Mouse (Mus musculus) heart, embryonic 10.5 days (tissue): ENCODE results near the gene Parp12. TPM values are rescaled to one million over a fixed set of nuclear protein-coding genes. Genes with fewer than 3 reads are reported as not detected.

Experiments used
- DNase-seq: peaks from one replicate; pipeline ENCODE4 v3.0.0-alpha.2; 2017; ENCODE audit warnings: low spot score
- H3K27ac ChIP-seq: fragments of 300-500 bp; sonication (generic); 2 replicates; pipeline ENCODE4 v1.5.1; 2016; ENCODE audit warnings: mild to moderate bottlenecking
- H3K27me3 ChIP-seq: fragments of 300-500 bp; sonication (generic); 2 replicates; pipeline ENCODE4 v1.6.1; 2016; ENCODE audit warnings: mild to moderate bottlenecking; ENCODE audit not compliant: poor library complexity, insufficient read depth, severe bottlenecking
- H3K36me3 ChIP-seq: fragments of 300-500 bp; sonication (generic); 2 replicates; pipeline ENCODE4 v1.6.1; 2016; ENCODE audit warnings: mild to moderate bottlenecking, moderate library complexity
- H3K4me1 ChIP-seq: fragments of 300-500 bp; sonication (generic); 2 replicates; pipeline ENCODE4 v1.6.1; 2016; ENCODE audit warnings: mild to moderate bottlenecking
- H3K4me3 ChIP-seq: fragments of 300-500 bp; sonication (generic); 2 replicates; pipeline ENCODE4 v1.5.1; 2016; ENCODE audit warnings: mild to moderate bottlenecking, moderate library complexity
- H3K9me3 ChIP-seq: fragments of 300-500 bp; sonication (generic); 2 replicates; pipeline ENCODE4 v1.6.1; 2016; ENCODE audit warnings: mild to moderate bottlenecking, moderate library complexity
- WGBS: fragments of 180-500 bp; shearing (Covaris S2); methylation state at CpG from one replicate; pipeline ENCODE4 v1.1.7; 2016; 5-methylcytosine and 5-hydroxymethylcytosine counted together
- polyA plus RNA-seq: library from polyadenylated mRNA; unstranded; fragments of >200 nt; fragmentation: Nextera tagmentation; extraction: Ambion mirVana; gene quantifications from 2 replicates; pipeline ENCODE4 v1.2.1, GENCODE M21; 2016

Parp12 gene
- polyA plus RNA-seq = 3.3 and 4.5 TPM in 2 replicates

DNA sequence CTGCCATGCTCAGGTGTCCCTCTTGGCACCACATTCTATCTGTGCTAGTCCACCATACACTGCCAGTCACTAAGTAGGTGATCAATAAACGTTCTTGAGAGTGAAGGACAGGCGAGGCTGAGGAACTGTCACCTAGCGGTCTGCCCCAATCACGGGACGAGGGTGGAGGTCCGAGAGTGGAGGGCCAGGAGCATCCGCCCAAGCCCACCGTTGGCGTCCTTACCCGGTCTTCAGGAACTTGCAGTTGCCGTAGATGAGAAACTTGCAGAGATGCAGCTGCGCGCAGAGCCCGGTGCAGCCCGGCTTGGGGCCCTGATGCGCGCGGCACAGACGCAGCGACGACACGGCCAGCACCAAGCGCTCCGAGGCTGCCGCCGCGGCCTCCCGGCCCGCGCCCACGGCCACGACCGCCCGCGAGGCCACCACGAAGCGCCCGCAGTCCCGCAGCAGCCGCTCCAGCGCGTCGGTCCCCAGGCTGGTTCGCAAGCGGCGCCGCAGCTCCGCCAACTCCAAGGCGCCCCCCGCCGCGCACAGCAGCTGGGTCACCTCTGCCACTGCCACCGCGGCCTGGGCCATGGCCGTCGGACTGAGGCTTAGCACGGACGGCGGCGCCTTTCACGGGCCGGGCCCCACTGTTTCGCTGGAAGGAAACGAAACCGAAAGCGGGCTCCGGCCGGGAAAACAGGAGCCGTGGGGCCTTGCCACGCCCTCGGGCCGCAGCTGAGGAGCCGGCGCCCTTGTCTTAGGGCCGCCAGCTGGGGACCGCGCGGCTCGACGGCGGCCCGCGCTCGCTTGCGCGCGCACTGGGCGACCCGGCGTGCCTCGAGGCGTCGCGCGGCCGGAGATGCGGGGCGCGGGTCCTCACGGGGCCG is at the start of gene Parp12:
TSS of gene Parp12 (minus strand) at position 766 of the 872 bp plus-strand sequence.
- H3K4me1 ChIP-seq = peaks cover 16% of the 10 kb centered on the region
- DNase-seq = peak; percentile 82
- peak within 1 kb of the TSS; percentile 82 for H3K4me3 ChIP-seq
- 3% methylated on average over 101 of the region's 101 CpGs for WGBS
- 0 out of 2 replicates have a peak, but pooled peaks cover 4% of the 10 kb centered on the region for H3K9me3 ChIP-seq
- peaks cover 33% of the 10 kb centered on the region for H3K27me3 ChIP-seq
- H3K36me3 ChIP-seq = 0 out of 2 replicates have a peak, but pooled peaks cover 3% of the 10 kb centered on the region
- peak within 1 kb of the TSS; percentile 93 for H3K27ac ChIP-seq

- Histone ChIP-seq H3K36me3 (peaks cover 36% of the 10 kb centered on the region), H3K9me3 (no peaks in the 10 kb centered on the region), H3K27me3 (no peaks in the 10 kb centered on the region), H3K4me3 (no peak overlapping the region), H3K27ac (no peak overlapping the region), H3K4me1 (no peaks in the 10 kb centered on the region)
- WGBS = 100% methylated on average over 1 of the region's 1 CpGs
- no peak for DNase-seq
Measured at GRCm38 (mm10) chr6:39164891-39165290, 46.7 kb upstream of the Parp12 start.

DNA sequence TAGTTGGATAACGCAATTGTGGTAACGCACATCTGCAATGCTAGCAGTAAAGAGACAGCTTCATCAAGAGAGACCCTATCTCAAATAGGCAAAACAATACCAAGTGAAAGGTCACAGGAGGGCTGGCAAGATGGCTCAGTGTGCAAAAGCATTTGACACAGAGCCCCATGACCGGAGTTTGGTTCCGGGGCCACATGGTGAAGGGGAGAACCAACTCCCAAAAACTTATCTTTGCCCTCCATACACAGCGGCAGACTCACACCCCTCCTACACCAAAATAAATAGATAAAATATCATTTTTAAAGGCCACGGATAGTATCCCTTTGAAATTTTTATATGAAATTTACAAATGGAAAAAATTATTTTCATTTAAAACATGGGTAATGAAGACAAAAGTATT is 43.8 kb upstream of the Parp12 start:
- peaks cover 37% of the 10 kb centered on the region; the same call in 1 of the 2 replicates for H3K36me3 ChIP-seq
- H3K27ac ChIP-seq = no peak overlapping the region
- H3K4me1 ChIP-seq = no peaks in the 10 kb centered on the region
- H3K4me3 ChIP-seq = no peak overlapping the region
- H3K9me3 ChIP-seq = no peaks in the 10 kb centered on the region
- 88% methylated on average over 6 of the region's 6 CpGs for WGBS
- no peaks in the 10 kb centered on the region for H3K27me3 ChIP-seq
- no peak for DNase-seq

GRCm38 (mm10) chr6:39146041-39146440 is 27.9 kb upstream of the Parp12 start:
- H3K4me1 ChIP-seq = no peaks in the 10 kb centered on the region
- H3K27me3 ChIP-seq = no peaks in the 10 kb centered on the region
- H3K9me3 ChIP-seq = no peaks in the 10 kb centered on the region
- DNase-seq = no peak
- no peak overlapping the region for H3K4me3 ChIP-seq
- H3K36me3 ChIP-seq = peaks cover 64% of the 10 kb centered on the region
- 70% methylated on average over 6 of the region's 6 CpGs for WGBS
- no peak overlapping the region for H3K27ac ChIP-seq

GRCm38 (mm10) chr6:39132556-39132955 is 14.4 kb upstream of the Parp12 start:
- WGBS = 65% methylated on average over 5 of the region's 5 CpGs
- no peaks in the 10 kb centered on the region for H3K4me1 ChIP-seq
- no peaks in the 10 kb centered on the region for H3K27me3 ChIP-seq
- H3K4me3 ChIP-seq = no peak overlapping the region
- H3K9me3 ChIP-seq = peaks cover 1% of the 10 kb centered on the region; the same call in 1 of the 2 replicates
- DNase-seq = no peak
- H3K27ac ChIP-seq = no peak overlapping the region
- peaks cover 20% of the 10 kb centered on the region for H3K36me3 ChIP-seq

DNA sequence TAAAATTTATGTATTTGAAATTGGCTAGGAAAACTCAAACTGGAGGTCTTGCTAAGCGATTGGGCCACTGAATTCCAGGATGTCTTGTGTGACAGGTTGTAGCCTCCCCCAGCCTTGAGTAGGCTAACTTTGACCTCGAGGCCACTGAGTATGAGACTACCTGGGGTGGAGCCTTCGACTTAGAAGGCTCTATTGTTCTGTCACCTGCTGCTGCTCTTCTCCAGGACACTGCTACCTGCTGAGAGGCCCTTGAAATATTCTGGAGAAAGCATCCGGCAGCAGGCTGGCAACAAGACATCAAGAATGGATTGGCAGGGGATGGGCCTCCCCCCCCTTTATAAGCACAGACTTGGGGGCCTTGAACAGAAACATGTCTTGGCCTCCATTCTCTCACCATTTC is 13.3 kb upstream of the Parp12 start:
- H3K4me1 ChIP-seq = no peaks in the 10 kb centered on the region
- no peak for DNase-seq
- H3K4me3 ChIP-seq = no peak overlapping the region
- H3K27me3 ChIP-seq = no peaks in the 10 kb centered on the region
- peaks cover 20% of the 10 kb centered on the region for H3K36me3 ChIP-seq
- WGBS = 48% methylated on average over 4 of the region's 4 CpGs
- no peak overlapping the region for H3K27ac ChIP-seq
- H3K9me3 ChIP-seq = peaks cover 7% of the 10 kb centered on the region; the same call in 1 of the 2 replicates

DNA sequence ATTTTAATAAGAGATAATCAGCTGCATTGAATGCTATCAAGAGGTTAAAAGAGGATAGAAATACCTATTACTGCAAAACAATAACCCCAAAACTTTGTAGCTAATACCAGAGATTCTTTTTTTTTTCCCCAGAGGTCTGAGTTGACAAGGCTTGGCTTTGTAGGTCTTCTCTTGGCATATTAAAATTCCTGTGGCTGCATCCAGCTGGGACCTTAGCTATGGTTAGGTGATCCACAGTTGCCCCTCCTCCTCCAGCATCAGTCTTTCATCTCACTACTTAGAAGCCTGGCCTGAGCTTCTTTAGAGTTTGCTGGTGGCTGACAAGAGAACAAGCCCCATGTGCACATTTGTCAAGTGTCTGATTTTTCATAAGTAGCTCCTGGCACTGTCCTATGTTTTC is 6.6 kb upstream of the Parp12 start:
- DNase-seq = no peak

GRCm38 (mm10) chr6:39120685-39121084 is 2.5 kb upstream of the Parp12 start:
- 56% methylated on average over 3 of the region's 3 CpGs for WGBS
- Histone ChIP-seq H3K4me1 (peaks cover 16% of the 10 kb centered on the region), H3K4me3 (no peak overlapping the region), H3K27me3 (peaks cover 33% of the 10 kb centered on the region), H3K9me3 (0 out of 2 replicates have a peak, but pooled peaks cover 4% of the 10 kb centered on the region), H3K27ac (no peak overlapping the region), H3K36me3 (0 out of 2 replicates have a peak, but pooled peaks cover 3% of the 10 kb centered on the region)
- no peak for DNase-seq

More for the DNA sequence above, 6.6 kb upstream of the Parp12 start:
- Histone ChIP-seq H3K36me3 (no peaks in the 10 kb centered on the region), H3K9me3 (peaks cover 7% of the 10 kb centered on the region; the same call in 1 of the 2 replicates), H3K27me3 (no peaks in the 10 kb centered on the region), H3K4me1 (no peaks in the 10 kb centered on the region), H3K27ac (no peak overlapping the region), H3K4me3 (no peak overlapping the region)

GRCm38 (mm10) chr6:39118456-39118881 is 320 bp upstream of the Parp12 start:
- Histone ChIP-seq H3K4me3 (peak overlapping the region; percentile 82), H3K9me3 (0 out of 2 replicates have a peak, but pooled peaks cover 4% of the 10 kb centered on the region), H3K27me3 (peaks cover 33% of the 10 kb centered on the region), H3K4me1 (peaks cover 16% of the 10 kb centered on the region), H3K27ac (peak overlapping the region; percentile 93), H3K36me3 (0 out of 2 replicates have a peak, but pooled peaks cover 3% of the 10 kb centered on the region)
- 11% methylated on average over 49 of the region's 49 CpGs for WGBS
- no peak for DNase-seq

- Histone ChIP-seq H3K4me3 (no peak overlapping the region), H3K27me3 (peaks cover 33% of the 10 kb centered on the region), H3K4me1 (peaks cover 16% of the 10 kb centered on the region), H3K9me3 (0 out of 2 replicates have a peak, but pooled peaks cover 4% of the 10 kb centered on the region), H3K36me3 (0 out of 2 replicates have a peak, but pooled peaks cover 3% of the 10 kb centered on the region), H3K27ac (no peak overlapping the region)
- no peak for DNase-seq
- 68% methylated on average over 1 of the region's 1 CpGs for WGBS
Measured at GRCm38 (mm10) chr6:39115438-39115837, 2.7 kb downstream of the Parp12 start.

- 72% methylated on average over 3 of the region's 3 CpGs for WGBS
- Histone ChIP-seq H3K27ac (no peak overlapping the region), H3K27me3 (peaks cover 21% of the 10 kb centered on the region), H3K4me1 (peaks cover 12% of the 10 kb centered on the region), H3K9me3 (no peaks in the 10 kb centered on the region), H3K36me3 (no peaks in the 10 kb centered on the region), H3K4me3 (no peak overlapping the region)
- no peak for DNase-seq
Measured at GRCm38 (mm10) chr6:39113141-39113540, 5.0 kb downstream of the Parp12 start.

DNA sequence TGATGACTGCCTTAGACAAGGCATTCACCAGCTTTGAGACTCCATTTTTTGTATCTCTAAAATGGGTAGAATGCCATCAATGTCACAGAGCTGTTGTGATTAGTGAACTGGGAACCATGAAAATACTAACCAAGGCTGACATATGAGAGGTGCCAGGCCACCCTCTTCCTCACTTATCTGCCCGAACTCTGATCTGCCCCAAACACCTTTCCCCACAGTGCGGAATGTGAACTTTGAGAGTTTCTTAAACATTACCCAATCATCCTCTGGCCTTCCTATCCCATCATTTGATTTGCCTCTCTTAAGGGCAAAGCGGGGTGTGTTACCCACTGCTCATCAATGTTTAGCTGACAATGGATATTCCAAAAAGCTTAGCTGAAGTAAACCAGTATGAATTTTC is 5.4 kb downstream of the Parp12 start:
- Histone ChIP-seq H3K36me3 (no peaks in the 10 kb centered on the region), H3K4me3 (no peak overlapping the region), H3K27ac (no peak overlapping the region), H3K27me3 (peaks cover 16% of the 10 kb centered on the region), H3K9me3 (no peaks in the 10 kb centered on the region), H3K4me1 (peaks cover 7% of the 10 kb centered on the region)
- 80% methylated on average over 3 of the region's 3 CpGs for WGBS
- no peak for DNase-seq

DNA sequence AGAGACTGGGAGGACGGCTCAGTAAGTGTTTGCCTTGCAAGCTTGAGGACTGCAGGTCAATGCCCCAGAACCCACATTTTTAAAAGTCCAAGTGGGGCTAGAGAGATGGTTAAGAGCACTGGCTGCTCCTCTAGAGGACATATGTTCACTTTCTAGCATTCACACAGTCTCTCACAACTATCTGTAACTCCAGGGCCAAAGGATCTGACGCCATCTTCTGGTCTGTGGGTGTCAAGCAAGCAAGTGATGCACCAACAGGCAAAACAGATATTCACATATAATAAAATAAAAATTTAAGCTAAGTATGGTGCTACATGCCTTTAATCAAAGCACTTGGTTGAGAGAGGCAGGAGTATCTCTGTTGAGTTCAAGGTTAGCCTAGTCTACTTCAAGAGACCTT is 11.3 kb downstream of the Parp12 start:
- WGBS = 56% methylated on average over 2 of the region's 2 CpGs
- Histone ChIP-seq H3K9me3 (no peaks in the 10 kb centered on the region), H3K4me3 (no peak overlapping the region), H3K27me3 (no peaks in the 10 kb centered on the region), H3K4me1 (no peaks in the 10 kb centered on the region), H3K27ac (no peak overlapping the region), H3K36me3 (no peaks in the 10 kb centered on the region)
- no peak for DNase-seq
